12 mouse cellular contexts compared by ENCODE assay signal in the genomic region with DNA sequence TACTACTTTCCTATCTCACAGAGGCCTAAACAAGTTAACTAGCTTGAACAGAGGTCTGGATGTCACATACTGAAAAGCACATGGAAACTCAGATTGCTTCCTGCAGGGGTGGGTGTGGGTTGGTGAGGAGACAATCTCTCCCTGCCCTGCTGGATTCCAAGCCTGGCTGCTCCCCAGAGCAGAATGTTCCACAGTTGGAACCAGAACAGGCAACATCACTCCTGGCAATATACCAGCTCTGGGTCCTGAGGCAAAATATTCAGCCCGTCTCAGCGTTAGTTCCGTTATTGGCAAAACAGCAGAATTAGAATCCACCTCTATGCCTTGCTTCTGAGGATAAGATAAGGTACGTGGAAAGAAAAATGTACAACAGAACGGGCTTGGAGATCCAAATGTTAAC. TPM values are rescaled to one million over a fixed set of nuclear protein-coding genes. Genes with fewer than 3 reads are reported as not detected.
DNase-seq lines count a peak whose midpoint lies in the region; ATAC-seq and TF ChIP-seq lines count a peak whose summit lies in the region.
"Had no signal": no experiment of that assay in that cellular context is flagged by ENCODE, and none has a peak within 500 bp of the region (broad histone marks: within the 10 kb centered on the region; RNA-seq: fewer than 3 reads in every experiment).

No protein-coding gene starts in this region.

- no peak overlapping the region; the same call in 1 of the 2 replicates for H3K4me2 ChIP-seq in limb, embryonic 15.5 days
- H3K4me2 ChIP-seq: embryonic facial prominence, embryonic 12.5 days; hindbrain, embryonic 14.5 days; midbrain, embryonic 11.5 days; neural tube, embryonic 12.5 days had no signal

- no peak for TF ChIP-seq POLR2A in heart, adult 2 months (IDR thresholded peaks at IDR 0.05; ENCODE audit: insufficient read depth, low read depth, low read length)

- no peak for ATAC-seq in limb, embryonic 15.5 days (ENCODE audit: insufficient number of reproducible peaks, low FRiP score, low TSS enrichment, low read depth)

- H3K79me2 ChIP-seq in heart, adult 2 months (replicated peaks; ENCODE audit: control insufficient read depth, insufficient read depth, low read length), result no peaks in the 10 kb centered on the region

- intact Hi-C loops in heart, adult 2 months (cut with DNase I), result no loop called here

- peaks cover 2% of the 10 kb centered on the region; the same call in 1 of the 2 replicates for H3K27me3 ChIP-seq in heart, adult 2 months (ENCODE audit: control insufficient read depth, insufficient read depth, low read length)
- H3K27me3 ChIP-seq in limb, embryonic 15.5 days, result peaks cover 36% of the 10 kb centered on the region

- no peaks in the 10 kb centered on the region; the same call in 1 of the 2 replicates for H3K4me1 ChIP-seq in heart, adult 2 months (ENCODE audit: control insufficient read depth, insufficient read depth, low read length)
- peaks cover 43% of the 10 kb centered on the region for H3K4me1 ChIP-seq in limb, embryonic 15.5 days

- H3K4me3 ChIP-seq in heart, adult 2 months, result no peak overlapping the region
- no peak overlapping the region for H3K4me3 ChIP-seq in limb, embryonic 15.5 days
- H3K4me3 ChIP-seq: embryonic facial prominence, embryonic 12.5 days; neural tube, embryonic 12.5 days had no signal

- no peaks in the 10 kb centered on the region for H3K36me3 ChIP-seq in heart, adult 2 months (ENCODE audit: control insufficient read depth, insufficient read depth, low read length)
- H3K36me3 ChIP-seq in limb, embryonic 15.5 days, result no peaks in the 10 kb centered on the region
- H3K36me3 ChIP-seq: embryonic facial prominence, embryonic 12.5 days; neural tube, embryonic 12.5 days had no signal

- TF ChIP-seq CTCF in heart, adult 2 months (IDR thresholded peaks at IDR 0.05), result no peak

- no peak overlapping the region for H3K27ac ChIP-seq in heart, adult 2 months
- H3K27ac ChIP-seq in limb, embryonic 15.5 days, result peak overlapping the region; percentile 38; the same call in 1 of the 2 replicates
- H3K27ac ChIP-seq: embryonic facial prominence, embryonic 12.5 days; hindbrain, embryonic 14.5 days; neural tube, embryonic 12.5 days had no signal

- no peak for TF ChIP-seq EP300 in heart, adult 2 months (IDR thresholded peaks at IDR 0.05; ENCODE audit: insufficient read depth, low read depth, low read length)

- DNase-seq in adrenal gland, postnatal 14 days, result peak; percentile 27
- no peak for DNase-seq in adrenal gland, adult 8-10 months
- DNase-seq in heart, adult 11 months, result peak; percentile 93
- DNase-seq in heart, adult 2 months, result no peak
- peak; percentile 47 for DNase-seq in testis, postnatal 14 days (ENCODE audit: low spot score)
- DNase-seq in testis, postnatal 10 days (ENCODE audit: low spot score), result no peak
- DNase-seq in B cell, adult 2 months, result no peak

- WGBS in heart, adult 2 months, result 17% methylated on average over 5 of the region's 5 CpGs
- WGBS in limb, embryonic 15.5 days, result 40% methylated on average over 5 of the region's 5 CpGs

- H3K9ac ChIP-seq in heart, adult 2 months (ENCODE audit: low read depth, low read length), result no peak overlapping the region
- H3K9ac ChIP-seq in limb, embryonic 15.5 days, result no peak overlapping the region
- H3K9ac ChIP-seq: embryonic facial prominence, embryonic 12.5 days; hindbrain, embryonic 14.5 days; neural tube, embryonic 12.5 days had no signal

- no peaks in the 10 kb centered on the region for H3K9me3 ChIP-seq in limb, embryonic 15.5 days
- H3K9me3 ChIP-seq: embryonic facial prominence, embryonic 12.5 days; neural tube, embryonic 12.5 days had no signal

RNA-seq across cellular contexts. Expression of gene Calcoco1, which starts 28.3 kb away (rescaled TPM):
- total RNA-seq in adrenal gland, postnatal 14 days (2021), result 85.8 and 96.7 TPM in 2 replicates
- 100 to 1,000 TPM; 119 to 225 (median 182) TPM for total RNA-seq in adrenal gland, adult 8-10 months (2022)
- 100 to 1,000 TPM in 1 of 2 experiments, 10 to 100 TPM in 1; 98.0 to 124 TPM for total RNA-seq in heart, adult 2 months (2021)
- 108 and 133 TPM in 2 replicates for polyA plus RNA-seq in heart, adult 2 months (2012; rRNA removed)
- 59.1 and 69.6 TPM in 2 replicates for polyA plus RNA-seq in limb, embryonic 15.5 days (2015; fragmentation: Nextera tagmentation; extraction: Ambion mirVana)

Comparison
In these comparisons a context has a peak if more than half of its experiments do, and no peak if none do; other contexts are left out.
1. DNase-seq: peak in adrenal gland, postnatal 14 days (single experiment), heart, adult 11 months (single experiment) and testis, postnatal 14 days (single experiment); none in adrenal gland, adult 8-10 months (single experiment), heart, adult 2 months (0 of 2), testis, postnatal 10 days (single experiment) and B cell, adult 2 months (0 of 2).